Mouse (Mus musculus) forebrain, embryonic 11.5 days (tissue): ENCODE results near the gene Nhsl2. TPM values are rescaled to one million over a fixed set of nuclear protein-coding genes. Genes with fewer than 3 reads are reported as not detected.

Source experiments
- ATAC-seq: fragments of 200-750 bp; cut with Nextera tagmentation; replicated peaks from 2 replicates; pipeline ENCODE4 v1.8.0; 2017; ENCODE audit warnings: moderate TSS enrichment; ENCODE audit not compliant: low FRiP score
- DNase-seq: peaks from one replicate; pipeline ENCODE4 v3.0.0-alpha.2; 2017; ENCODE audit warnings: low spot score
- H3K27ac ChIP-seq: fragments of 300-500 bp; sonication (generic); 2 replicates; pipeline ENCODE4 v1.5.1; 2014; ENCODE audit warnings: low read depth, low read length
- H3K27me3 ChIP-seq: fragments of 300-500 bp; sonication (generic); 2 replicates; pipeline ENCODE4 v1.6.1; 2014; ENCODE audit warnings: mild to moderate bottlenecking, low read length, mixed read lengths; ENCODE audit not compliant: control insufficient read depth, insufficient read depth
- H3K36me3 ChIP-seq: fragments of 300-500 bp; sonication (generic); 2 replicates; pipeline ENCODE4 v1.6.1; 2014; ENCODE audit warnings: mild to moderate bottlenecking, low read length, moderate library complexity, mixed read lengths; ENCODE audit not compliant: control insufficient read depth, insufficient read depth
- H3K4me1 ChIP-seq: fragments of 300-500 bp; sonication (generic); replicated peaks from 2 replicates; pipeline ENCODE4 v1.6.1; 2014; ENCODE audit warnings: low read length, mixed read lengths; ENCODE audit not compliant: control insufficient read depth, insufficient read depth
- H3K4me2 ChIP-seq: fragments of 300-500 bp; sonication (generic); 2 replicates; pipeline ENCODE4 v1.6.1; 2014; ENCODE audit warnings: low read depth, mild to moderate bottlenecking, low read length, moderate library complexity, mixed read lengths; ENCODE audit not compliant: severe bottlenecking
- H3K4me3 ChIP-seq: fragments of 300-500 bp; sonication (generic); 2 replicates; pipeline ENCODE4 v1.5.1; 2014; ENCODE audit warnings: low read depth, low read length
- H3K9ac ChIP-seq: fragments of 300-500 bp; sonication (generic); 2 replicates; pipeline ENCODE4 v1.6.1; 2014; ENCODE audit warnings: low read length
- H3K9me3 ChIP-seq: fragments of 300-500 bp; sonication (generic); 2 replicates; pipeline ENCODE4 v1.6.1; 2016; ENCODE audit warnings: low read length, mixed read lengths; ENCODE audit not compliant: control insufficient read depth
- WGBS: fragments of 180-500 bp; shearing (Covaris S2); extraction: QIAGEN DNeasy Blood & Tissue Kit; methylation state at CpG from one replicate; pipeline ENCODE4 v1.1.7; 2014; 5-methylcytosine and 5-hydroxymethylcytosine counted together
- polyA plus RNA-seq: library from polyadenylated mRNA; unstranded; fragments of >200 nt; fragmentation: Nextera tagmentation; extraction: Ambion mirVana; gene quantifications from 2 replicates; pipeline ENCODE4 v1.2.1, GENCODE M21; 2014

The Nhsl2 gene
- polyA plus RNA-seq, 1 experiment from 2014 or later, result 11.6 TPM

GRCm38 (mm10) chrX:101863666-101864378 lies 14.6 kb downstream of the Nhsl2 start:
- Histone ChIP-seq H3K27ac (no peak overlapping the region), H3K36me3 (no peaks in the 10 kb centered on the region), H3K9me3 (no peaks in the 10 kb centered on the region), H3K4me1 (no peaks in the 10 kb centered on the region), H3K4me2 (no peak overlapping the region), H3K9ac (no peak overlapping the region), H3K27me3 (peaks cover 13% of the 10 kb centered on the region; the same call in 1 of the 2 replicates), H3K4me3 (no peak overlapping the region)
- ATAC-seq (no peak), DNase-seq (no peak)
- 67% methylated on average over 4 of the region's 4 CpGs for WGBS

DNA sequence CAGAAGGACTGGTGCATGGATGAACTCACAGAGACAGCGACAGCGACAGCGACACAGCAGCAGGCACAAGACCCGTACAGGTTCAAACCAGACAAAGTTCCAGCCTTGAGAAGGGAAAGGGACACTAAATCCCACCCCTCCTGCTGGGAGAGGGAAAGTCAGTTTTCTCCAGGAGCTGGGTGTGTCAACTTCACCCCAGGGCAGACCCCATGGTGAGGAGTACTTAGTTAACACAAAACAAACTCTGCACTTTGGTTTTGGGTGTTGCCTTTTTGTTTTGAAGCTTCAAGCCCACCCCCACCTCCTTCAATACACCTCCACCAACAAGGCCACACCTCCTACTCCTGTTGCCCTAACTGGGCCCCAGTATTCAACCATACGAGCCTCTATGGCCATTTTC lies 15.6 kb downstream of the Nhsl2 start:
- no peak overlapping the region for H3K9ac ChIP-seq
- no peak for DNase-seq
- peaks cover 12% of the 10 kb centered on the region; the same call in 1 of the 2 replicates for H3K27me3 ChIP-seq

GRCm38 (mm10) chrX:101874147-101874546 lies 25.0 kb downstream of the Nhsl2 start:
- H3K4me1 ChIP-seq, result no peaks in the 10 kb centered on the region
- no peak overlapping the region for H3K4me3 ChIP-seq
- 76% methylated on average over 3 of the region's 3 CpGs for WGBS
- H3K36me3 ChIP-seq, result no peaks in the 10 kb centered on the region
- ATAC-seq (no peak), DNase-seq (no peak)
- H3K27me3 ChIP-seq, result peaks cover 7% of the 10 kb centered on the region; the same call in 1 of the 2 replicates
- H3K4me2 ChIP-seq, result no peak overlapping the region
- H3K27ac ChIP-seq, result no peak overlapping the region
- no peak overlapping the region for H3K9ac ChIP-seq
- H3K9me3 ChIP-seq, result no peaks in the 10 kb centered on the region

More for the DNA sequence above, 15.6 kb downstream of the Nhsl2 start:
- H3K9me3 ChIP-seq, result no peaks in the 10 kb centered on the region
- no peak for ATAC-seq
- H3K4me3 ChIP-seq, result no peak overlapping the region
- no peak overlapping the region for H3K27ac ChIP-seq
- 51% methylated on average over 5 of the region's 5 CpGs for WGBS
- H3K4me2 ChIP-seq, result no peak overlapping the region
- no peaks in the 10 kb centered on the region for H3K4me1 ChIP-seq
- H3K36me3 ChIP-seq, result no peaks in the 10 kb centered on the region

DNA sequence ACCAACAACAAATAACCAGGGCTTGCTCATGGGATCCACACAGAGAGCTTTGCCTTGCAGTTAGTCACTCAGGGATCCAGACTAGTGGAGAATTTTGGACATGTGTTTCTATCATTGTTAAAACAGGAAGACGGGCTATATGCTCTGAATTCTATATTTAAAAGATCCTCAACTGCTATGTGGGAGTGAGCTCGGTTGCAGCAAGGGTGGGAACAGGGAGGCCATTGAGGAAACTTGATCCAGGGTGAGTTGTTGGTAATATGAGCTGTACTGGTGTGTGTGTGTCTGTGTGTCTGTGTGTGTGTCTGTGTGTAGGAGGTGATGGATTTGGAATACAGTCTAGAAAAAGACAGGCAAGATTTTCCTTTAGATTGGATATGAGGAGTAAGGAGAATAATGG lies 25.7 kb downstream of the Nhsl2 start:
- no peaks in the 10 kb centered on the region for H3K9me3 ChIP-seq
- no peak overlapping the region for H3K4me2 ChIP-seq
- no peak overlapping the region for H3K4me3 ChIP-seq
- ATAC-seq (no peak), DNase-seq (no peak)
- H3K36me3 ChIP-seq, result no peaks in the 10 kb centered on the region
- no peak overlapping the region for H3K27ac ChIP-seq
- WGBS, result 84% methylated on average over 2 of the region's 2 CpGs
- H3K27me3 ChIP-seq, result peaks cover 7% of the 10 kb centered on the region; the same call in 1 of the 2 replicates
- no peaks in the 10 kb centered on the region for H3K4me1 ChIP-seq
- H3K9ac ChIP-seq, result no peak overlapping the region

DNA sequence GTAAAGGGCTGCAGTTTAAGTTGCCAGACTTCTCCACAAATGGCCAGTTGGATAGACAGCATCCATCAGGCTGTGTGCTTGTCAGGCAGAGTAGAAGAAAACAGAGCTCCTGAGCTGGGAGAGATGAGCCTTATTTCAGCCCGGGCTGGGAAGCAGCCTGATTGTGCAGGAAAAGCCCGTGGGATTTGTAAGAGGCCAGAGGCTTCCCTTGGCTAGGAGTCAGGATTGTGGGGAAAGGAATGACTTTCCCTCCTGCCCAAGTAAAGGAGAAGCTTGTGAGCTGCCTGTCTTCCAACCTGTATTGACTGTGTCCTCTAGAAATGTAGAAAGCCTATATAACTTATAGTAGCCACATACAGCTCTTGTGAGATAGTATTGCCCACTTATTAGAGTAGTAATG lies 27.0 kb downstream of the Nhsl2 start:
- Histone ChIP-seq H3K4me2 (no peak overlapping the region), H3K27ac (no peak overlapping the region), H3K4me3 (no peak overlapping the region), H3K9me3 (no peaks in the 10 kb centered on the region), H3K4me1 (no peaks in the 10 kb centered on the region), H3K27me3 (peaks cover 9% of the 10 kb centered on the region; the same call in 1 of the 2 replicates), H3K36me3 (no peaks in the 10 kb centered on the region), H3K9ac (no peak overlapping the region)
- ATAC-seq (no peak), DNase-seq (no peak)
- 85% methylated on average over 2 of the region's 2 CpGs for WGBS

DNA sequence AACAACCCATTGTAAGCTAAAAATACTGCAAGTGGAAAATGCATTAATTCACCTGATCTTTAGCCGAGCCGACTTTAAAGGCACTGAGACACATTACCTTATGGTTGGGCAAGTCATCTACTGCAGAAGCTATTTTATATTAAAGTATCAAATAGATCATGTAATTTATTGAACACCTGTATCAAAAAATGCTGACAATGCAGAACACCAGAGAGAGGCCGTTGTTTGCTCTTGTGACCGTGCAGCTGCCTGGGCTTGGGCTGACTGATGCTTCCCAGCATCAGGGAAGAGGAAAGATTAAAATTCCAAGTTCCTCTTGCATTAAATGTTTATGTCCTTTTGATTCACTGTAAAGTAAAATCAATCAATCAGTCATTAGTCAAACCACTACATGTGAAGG lies 28.7 kb downstream of the Nhsl2 start:
- Histone ChIP-seq H3K4me2 (no peak overlapping the region), H3K27ac (no peak overlapping the region), H3K9ac (no peak overlapping the region), H3K36me3 (no peaks in the 10 kb centered on the region), H3K4me3 (no peak overlapping the region), H3K9me3 (no peaks in the 10 kb centered on the region), H3K27me3 (peaks cover 9% of the 10 kb centered on the region; the same call in 1 of the 2 replicates), H3K4me1 (no peaks in the 10 kb centered on the region)
- no peak for ATAC-seq
- 91% methylated on average over 4 of the region's 4 CpGs for WGBS
- DNase-seq, result no peak

DNA sequence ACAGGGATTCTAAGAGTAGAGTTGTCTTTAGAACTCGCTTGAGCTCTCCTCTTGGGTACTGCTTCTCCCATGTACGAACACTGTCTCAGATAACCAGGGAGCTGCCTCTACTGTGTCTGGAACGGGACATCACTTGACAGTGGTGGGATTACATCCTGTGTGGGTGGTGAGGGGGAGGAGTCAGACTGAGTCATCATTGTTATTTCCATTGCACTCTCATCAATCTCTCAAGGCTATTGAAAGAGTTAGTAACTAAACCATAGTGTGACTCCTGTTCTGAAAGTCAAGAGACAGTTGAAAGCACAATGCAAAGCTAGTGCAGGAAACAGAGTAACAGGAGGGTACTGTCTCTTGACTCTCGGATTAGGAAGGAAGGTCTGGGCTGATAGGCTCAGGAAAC lies 29.4 kb downstream of the Nhsl2 start:
- no peak for ATAC-seq
- no peak for DNase-seq

GRCm38 (mm10) chrX:101882141-101882751 lies 33.1 kb downstream of the Nhsl2 start:
- DNase-seq, result no peak
- no peaks in the 10 kb centered on the region for H3K36me3 ChIP-seq
- H3K4me3 ChIP-seq, result no peak overlapping the region
- H3K27me3 ChIP-seq, result peaks cover 2% of the 10 kb centered on the region; the same call in 1 of the 2 replicates
- no peak overlapping the region for H3K4me2 ChIP-seq
- no peaks in the 10 kb centered on the region for H3K9me3 ChIP-seq
- H3K9ac ChIP-seq, result no peak overlapping the region
- ATAC-seq, result no peak
- H3K4me1 ChIP-seq, result no peaks in the 10 kb centered on the region
- no peak overlapping the region for H3K27ac ChIP-seq
- 74% methylated on average over 3 of the region's 3 CpGs for WGBS

More for the DNA sequence above, 29.4 kb downstream of the Nhsl2 start:
- Histone ChIP-seq H3K9ac (no peak overlapping the region), H3K4me1 (no peaks in the 10 kb centered on the region), H3K27ac (no peak overlapping the region), H3K9me3 (no peaks in the 10 kb centered on the region), H3K27me3 (peaks cover 9% of the 10 kb centered on the region; the same call in 1 of the 2 replicates), H3K36me3 (no peaks in the 10 kb centered on the region), H3K4me2 (no peak overlapping the region), H3K4me3 (no peak overlapping the region)
- WGBS, result 82% methylated on average over 4 of the region's 4 CpGs
